Mouse (Mus musculus) testis, adult 2 months (tissue): Measurements from ENCODE around the gene Smad5. TPM values are rescaled to one million over a fixed set of nuclear protein-coding genes. Genes with fewer than 3 reads are reported as not detected.
A peak's percentile ranks its signal among the peaks of the same experiment; 100 is the strongest.

Source experiments
- H3K27ac ChIP-seq: fragments of 200-500 bp; 2 replicates; pipeline ENCODE4 v1.5.1; 2012; ENCODE audit warnings: low read depth, low read length; ENCODE audit not compliant: control insufficient read depth, insufficient read depth
- H3K27me3 ChIP-seq: fragments of 200-500 bp; 2 replicates; pipeline ENCODE4 v1.6.1; 2012; ENCODE audit warnings: mild to moderate bottlenecking, low read length, moderate library complexity; ENCODE audit not compliant: control insufficient read depth, insufficient read depth
- H3K36me3 ChIP-seq: fragments of 200-500 bp; 2 replicates; pipeline ENCODE4 v1.6.1; 2012; ENCODE audit warnings: mild to moderate bottlenecking, low read length; ENCODE audit not compliant: control insufficient read depth, insufficient read depth
- H3K4me1 ChIP-seq: fragments of 200-500 bp; 2 replicates; pipeline ENCODE4 v1.6.1; 2012; ENCODE audit warnings: low read length; ENCODE audit not compliant: control insufficient read depth, insufficient read depth
- H3K4me3 ChIP-seq: fragments of 200-500 bp; 2 replicates; pipeline ENCODE4 v1.5.1; 2012; ENCODE audit warnings: low read depth, mild to moderate bottlenecking, low read length, moderate library complexity, mixed read lengths; ENCODE audit not compliant: control insufficient read depth
- CTCF ChIP-seq: fragments of 200-500 bp; IDR thresholded peaks from 2 replicates; pipeline ENCODE4 v1.5.1; 2012; ENCODE audit warnings: low read depth, mild to moderate bottlenecking, inconsistent platforms, low read length, moderate library complexity; ENCODE audit not compliant: control insufficient read depth, insufficient read depth, insufficient replicate concordance
- POLR2A ChIP-seq: fragments of 200-500 bp; IDR thresholded peaks from 2 replicates; pipeline ENCODE4 v1.6.1; 2012; ENCODE audit warnings: low read depth, mild to moderate bottlenecking, inconsistent platforms, low read length, moderate library complexity; ENCODE audit not compliant: control insufficient read depth
- polyA plus RNA-seq: library from polyadenylated mRNA; depleted of rRNA; stranded (reverse); fragments of >200 nt; gene quantifications from 2 replicates; pipeline ENCODE4 v1.2.3, GENCODE M21; 2012

The Smad5 gene
- polyA plus RNA-seq, 1 experiment: 13.6 TPM

DNA sequence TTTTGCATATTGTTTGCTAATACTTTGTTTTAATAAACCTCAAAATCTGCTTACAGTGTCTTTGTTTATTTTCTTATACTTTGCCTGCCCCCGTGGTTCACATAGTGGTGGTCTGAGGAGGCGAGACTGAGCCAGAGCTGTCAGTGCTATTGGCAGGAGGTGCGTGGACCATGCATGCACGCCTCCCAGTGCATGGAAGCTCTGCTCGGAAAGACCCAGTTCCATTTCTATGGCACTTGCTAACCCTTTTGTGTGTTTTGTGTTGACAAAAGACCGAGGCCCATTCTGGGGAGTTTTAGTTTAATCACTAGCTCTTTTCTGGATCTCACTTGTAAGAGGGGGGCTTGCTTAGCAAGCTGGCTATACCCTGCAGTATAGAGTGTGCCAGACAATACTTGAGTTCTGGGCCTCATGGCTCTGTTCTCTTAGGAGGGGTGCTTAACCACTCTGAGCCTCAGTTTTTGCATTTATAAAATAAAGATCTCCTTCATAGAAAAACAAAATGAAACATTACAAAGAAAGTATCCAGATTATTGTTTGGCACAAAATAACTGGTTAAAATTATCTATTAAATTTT, 39.6 kb downstream of the Smad5 start:
- no peak overlapping the region for H3K4me3 ChIP-seq
- TF ChIP-seq CTCF: no peak
- no peak for TF ChIP-seq POLR2A
- H3K27ac ChIP-seq: no peak overlapping the region
- no peaks in the 10 kb centered on the region; the same call in 1 of the 2 replicates for H3K36me3 ChIP-seq
- H3K27me3 ChIP-seq: no peaks in the 10 kb centered on the region
- no peaks in the 10 kb centered on the region for H3K4me1 ChIP-seq

DNA sequence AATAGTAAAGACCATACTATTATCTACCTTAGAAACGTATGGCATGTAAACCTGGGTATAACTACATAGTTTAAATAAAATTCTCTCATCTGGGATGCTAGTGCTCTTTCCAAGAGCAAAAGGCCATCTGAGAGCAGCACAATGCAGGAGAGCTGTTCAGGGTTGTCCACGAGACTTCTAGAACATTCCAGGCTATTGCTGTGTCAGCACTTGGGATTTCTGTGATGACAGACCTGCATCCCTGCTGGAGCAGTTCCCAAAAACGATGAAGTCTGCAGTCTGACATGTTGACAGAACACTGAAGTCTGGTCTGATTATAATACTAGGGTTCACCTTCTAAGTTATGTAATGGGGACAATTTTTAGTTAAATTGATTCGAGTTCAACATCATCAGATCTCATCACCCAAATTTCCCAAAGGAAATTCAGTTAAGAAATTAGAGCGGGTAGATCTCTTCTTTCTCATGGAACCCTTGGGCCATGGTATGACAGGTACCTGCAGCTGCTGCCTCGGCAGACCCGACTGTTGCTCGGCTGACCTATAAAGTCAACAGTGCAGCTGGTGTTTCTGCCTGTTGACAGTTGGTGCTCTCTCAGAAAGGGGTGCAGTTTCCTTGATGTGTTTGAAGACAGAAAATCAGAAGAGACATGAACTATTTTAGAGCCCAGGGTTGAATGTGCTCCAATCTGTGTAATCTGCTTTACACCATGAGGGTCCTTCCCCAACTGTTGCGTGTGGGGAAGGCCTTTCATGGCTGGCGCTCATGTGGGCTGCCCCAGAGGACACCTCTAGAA, 44.1 kb downstream of the Smad5 start:
- no peak overlapping the region for H3K4me3 ChIP-seq
- no peaks in the 10 kb centered on the region for H3K4me1 ChIP-seq
- H3K27me3 ChIP-seq: no peaks in the 10 kb centered on the region
- H3K27ac ChIP-seq: no peak overlapping the region
- no peaks in the 10 kb centered on the region for H3K36me3 ChIP-seq
- no peak for TF ChIP-seq POLR2A
- no peak for TF ChIP-seq CTCF

DNA sequence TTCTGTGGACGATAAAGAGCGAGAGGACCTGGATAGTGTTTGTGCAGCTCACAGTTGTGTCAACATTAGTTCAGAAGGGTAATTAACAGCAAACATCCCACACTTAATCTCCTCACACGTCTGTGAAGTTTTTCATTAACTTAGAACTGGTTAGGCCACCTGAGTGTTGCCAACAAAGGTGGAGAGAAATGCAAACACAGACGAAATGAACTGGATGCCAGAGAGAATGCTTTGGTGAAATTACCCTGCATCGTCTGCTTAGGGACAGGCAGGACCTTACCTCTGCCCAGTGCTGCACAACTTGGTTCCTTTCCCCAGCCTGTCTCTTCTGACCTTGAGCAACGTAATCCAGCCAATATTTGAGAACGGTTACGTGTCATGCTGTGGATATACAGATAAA, 44.7 kb downstream of the Smad5 start:
- H3K27ac ChIP-seq: no peak overlapping the region

DNA sequence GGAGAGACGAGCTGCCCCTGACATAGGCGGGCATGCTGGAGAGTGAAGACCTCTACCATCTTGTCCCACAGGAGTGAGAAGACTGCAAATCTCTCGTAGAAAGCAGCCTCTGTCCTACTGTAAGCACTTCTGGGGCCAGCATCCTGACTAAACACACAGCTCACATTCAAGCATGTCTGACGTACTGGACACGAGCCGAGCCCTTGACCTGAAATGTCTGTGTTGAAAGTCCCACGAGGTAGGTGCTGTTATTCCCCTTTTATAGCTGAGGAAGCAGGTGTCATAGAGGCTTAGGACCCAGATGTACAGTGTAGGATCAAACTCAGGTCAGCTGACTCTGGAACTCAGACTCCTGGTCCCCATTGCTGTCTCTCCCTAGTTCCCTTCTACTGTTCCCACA, 46.6 kb downstream of the Smad5 start:
- Histone ChIP-seq H3K4me1 (peaks cover 8% of the 10 kb centered on the region), H3K27me3 (no peaks in the 10 kb centered on the region), H3K36me3 (no peaks in the 10 kb centered on the region), H3K27ac (no peak overlapping the region), H3K4me3 (no peak overlapping the region)
- TF ChIP-seq CTCF (no peak), POLR2A (no peak)

More for the DNA sequence above, 44.7 kb downstream of the Smad5 start:
- Histone ChIP-seq H3K36me3 (no peaks in the 10 kb centered on the region), H3K4me3 (no peak overlapping the region), H3K27me3 (no peaks in the 10 kb centered on the region), H3K4me1 (peaks cover 3% of the 10 kb centered on the region; the same call in 1 of the 2 replicates)
- TF ChIP-seq CTCF: no peak
- TF ChIP-seq POLR2A: no peak

DNA sequence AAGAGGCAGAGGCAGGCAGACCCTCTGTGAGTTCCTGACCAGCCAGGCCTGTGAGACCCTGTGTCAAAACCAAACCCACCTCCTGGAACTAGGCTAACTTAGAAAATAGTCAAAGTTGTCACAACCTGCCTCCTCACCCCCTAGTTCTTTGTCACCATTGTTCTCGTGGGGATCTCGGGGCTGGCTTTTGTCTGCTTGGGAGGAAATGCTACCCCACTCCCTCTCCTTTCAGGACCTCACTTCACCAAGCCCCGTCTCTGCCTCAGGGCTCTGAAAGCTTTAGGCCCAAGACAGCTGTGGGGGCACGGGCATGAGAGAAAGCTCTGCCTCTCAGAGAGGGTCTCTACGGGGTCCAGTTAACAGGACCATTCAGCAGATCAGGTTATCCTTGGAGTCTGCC, 49.0 kb downstream of the Smad5 start:
- Histone ChIP-seq H3K4me3 (no peak overlapping the region), H3K4me1 (peaks cover 8% of the 10 kb centered on the region), H3K36me3 (no peaks in the 10 kb centered on the region), H3K27ac (no peak overlapping the region), H3K27me3 (no peaks in the 10 kb centered on the region)
- TF ChIP-seq POLR2A (no peak), CTCF (no peak)

DNA sequence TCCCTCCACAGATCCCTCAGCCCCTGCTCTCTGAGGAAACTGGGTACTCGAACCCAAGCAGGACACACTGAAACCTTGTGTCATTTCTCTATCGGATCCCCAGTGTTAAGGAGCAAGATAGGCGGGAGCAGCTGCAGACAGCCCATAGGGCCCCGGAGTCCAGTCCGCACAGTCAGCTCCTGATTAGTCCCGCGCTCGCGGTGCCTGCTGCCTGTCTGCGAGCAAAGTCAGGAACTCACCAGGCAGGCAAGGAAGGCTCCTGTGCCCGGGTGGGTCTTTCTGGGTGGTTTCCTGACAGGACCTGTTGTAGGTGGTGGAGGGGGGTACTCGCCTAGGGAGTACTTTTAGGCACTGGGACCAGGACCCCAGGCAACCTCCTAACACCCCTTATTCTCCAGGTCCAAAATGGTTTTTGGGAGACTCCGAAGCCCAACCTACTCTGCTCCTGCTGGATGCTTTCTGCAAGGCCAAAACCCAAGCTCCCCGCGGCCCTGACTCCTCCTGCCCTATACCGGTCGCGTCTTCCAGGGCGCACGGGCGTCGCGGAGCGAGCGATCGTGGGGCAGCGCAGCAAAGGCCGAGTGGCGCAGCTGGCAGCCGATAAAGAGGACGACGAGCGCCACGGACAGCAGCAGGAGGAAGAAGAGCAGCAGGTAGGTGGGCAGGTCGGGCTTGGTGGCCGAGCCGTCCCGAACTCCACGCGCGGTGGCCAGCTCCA, 49.8 kb downstream of the Smad5 start:
- Histone ChIP-seq H3K27ac (no peak overlapping the region), H3K4me3 (peak overlapping the region; percentile 23), H3K27me3 (no peaks in the 10 kb centered on the region), H3K4me1 (peaks cover 8% of the 10 kb centered on the region), H3K36me3 (no peaks in the 10 kb centered on the region)
- TF ChIP-seq CTCF: no peak
- no peak for TF ChIP-seq POLR2A

DNA sequence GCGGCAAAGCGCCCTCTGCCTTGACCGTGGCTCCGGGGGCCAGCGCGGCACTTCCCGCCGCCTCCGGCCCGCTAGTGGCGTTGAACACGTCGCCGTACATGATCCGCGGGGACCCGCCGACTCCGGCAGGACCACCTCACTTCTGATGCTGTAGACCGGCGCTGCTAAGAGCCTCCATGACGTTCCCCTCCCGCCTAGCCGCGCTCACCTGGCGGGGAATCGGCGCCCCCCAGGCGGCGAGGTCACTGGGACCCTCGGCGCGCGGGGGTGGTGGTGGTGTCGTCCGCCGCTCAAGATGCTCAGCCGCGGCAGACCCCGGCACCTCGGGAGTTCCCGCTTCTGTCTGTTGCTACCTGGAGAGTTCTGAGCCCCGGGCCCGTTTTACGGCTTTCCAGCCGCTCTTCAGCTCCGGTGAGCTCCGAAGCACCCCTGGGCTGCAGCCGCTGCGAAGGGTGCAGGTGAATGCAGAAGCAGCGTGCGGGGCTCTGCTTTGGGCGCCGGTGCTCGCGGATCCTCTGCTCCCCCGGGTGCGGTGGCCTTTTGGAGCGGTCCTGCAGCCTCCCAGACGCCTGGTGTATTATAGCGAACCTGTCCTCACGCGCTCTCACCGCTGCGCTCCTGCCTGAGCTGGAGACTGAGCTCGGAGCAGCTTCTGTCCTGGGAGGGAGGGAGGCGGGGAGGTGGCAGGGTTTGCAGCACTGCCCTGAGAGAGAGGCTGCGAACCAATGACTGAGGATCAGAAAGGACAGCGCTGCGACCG, 50.6 kb downstream of the Smad5 start, which contains the start of gene Gm45623:
Gene Gm45623 (minus strand): TSS at position 636 of the 760 bp plus-strand sequence.
- peaks cover 8% of the 10 kb centered on the region for H3K4me1 ChIP-seq
- no peak within 1 kb of the TSS for H3K27ac ChIP-seq
- peak within 1 kb of the TSS; percentile 23 for H3K4me3 ChIP-seq
- TF ChIP-seq CTCF: no peak
- no peak for TF ChIP-seq POLR2A
- H3K36me3 ChIP-seq: no peaks in the 10 kb centered on the region
- H3K27me3 ChIP-seq: no peaks in the 10 kb centered on the region
